Mouse (Mus musculus) spleen, embryonic (tissue): ENCODE data around the gene Dnajb7.

Source experiments
- CTCF ChIA-PET: fragments of 350-600 bp; sonication (Branson Sonifier 250); formaldehyde crosslinking; loops from one replicate; lab custom pipeline; 2022; lab: Charles Lee

Dnajb7 gene

GRCm38 (mm10) chr15:81408199-81408598 is at the start of gene Dnajb7:
Gene Dnajb7, minus strand, starts transcription at chr15:81408299.
- CTCF ChIA-PET = no interaction called here

DNA sequence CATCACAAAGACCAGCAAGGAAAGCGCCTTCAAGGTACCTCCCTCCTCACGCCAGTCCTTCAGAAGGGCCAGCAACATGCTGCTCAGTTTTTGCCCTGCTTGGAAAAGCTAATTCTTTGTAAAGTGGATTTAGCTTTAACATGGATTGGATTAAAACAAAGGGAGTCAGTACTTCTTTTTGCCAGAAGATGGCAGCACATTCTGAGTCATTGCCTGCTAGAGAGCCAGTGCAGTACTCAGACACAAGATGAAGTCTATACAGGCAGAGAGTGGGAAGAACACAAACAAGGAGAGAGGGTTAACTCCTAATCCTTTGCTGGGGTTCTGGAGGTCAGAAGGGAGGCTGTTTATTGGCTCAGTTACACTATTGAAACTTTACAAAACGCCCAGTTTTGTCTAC is 40.4 kb upstream of the Dnajb7 start:
- CTCF ChIA-PET = interaction anchor here (1.3 kb wide), 1 partner anchor 18 kb away, joined by 12 read pairs; the partner anchor contains the start of gene Rbx1

GRCm38 (mm10) chr15:81439236-81439635 is 31.1 kb upstream of the Dnajb7 start:
- CTCF ChIA-PET = no interaction called here

DNA sequence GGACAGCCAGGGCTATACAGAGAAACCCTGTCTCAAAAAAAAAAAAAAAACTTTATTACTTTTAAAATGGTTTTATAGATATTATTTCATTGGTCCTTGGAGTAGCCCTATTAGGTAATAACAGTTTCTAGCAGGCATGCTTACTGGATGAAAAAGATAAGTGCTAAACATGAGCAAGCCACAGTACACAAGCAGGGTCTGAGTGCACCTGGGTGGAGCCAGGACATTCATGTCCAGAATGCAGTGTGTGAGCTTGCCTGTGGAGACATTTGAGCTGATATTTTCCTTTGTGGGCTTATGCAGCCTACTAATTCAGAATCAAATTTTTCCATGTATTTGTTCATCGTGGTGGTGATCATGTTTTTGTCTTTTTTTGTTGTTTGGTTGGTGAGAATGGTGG is 30.2 kb upstream of the Dnajb7 start:
- CTCF ChIA-PET = interaction anchor here (0.7 kb wide), 1 partner anchor 1052 kb away, joined by 3 read pairs; no protein-coding TSS in a partner anchor

GRCm38 (mm10) chr15:81431195-81431594 is 23.1 kb upstream of the Dnajb7 start:
- CTCF ChIA-PET = interaction anchor here (1.1 kb wide), 1 partner anchor 10 kb away, joined by 3 read pairs; no protein-coding TSS in a partner anchor

- CTCF ChIA-PET = interaction anchor here (0.6 to 0.7 kb wide), 2 partner anchors 221 to 284 kb away, joined by 4 to 6 read pairs; no protein-coding TSS in a partner anchor
Observed at GRCm38 (mm10) chr15:81427947-81428346, 19.8 kb upstream of the Dnajb7 start.

DNA sequence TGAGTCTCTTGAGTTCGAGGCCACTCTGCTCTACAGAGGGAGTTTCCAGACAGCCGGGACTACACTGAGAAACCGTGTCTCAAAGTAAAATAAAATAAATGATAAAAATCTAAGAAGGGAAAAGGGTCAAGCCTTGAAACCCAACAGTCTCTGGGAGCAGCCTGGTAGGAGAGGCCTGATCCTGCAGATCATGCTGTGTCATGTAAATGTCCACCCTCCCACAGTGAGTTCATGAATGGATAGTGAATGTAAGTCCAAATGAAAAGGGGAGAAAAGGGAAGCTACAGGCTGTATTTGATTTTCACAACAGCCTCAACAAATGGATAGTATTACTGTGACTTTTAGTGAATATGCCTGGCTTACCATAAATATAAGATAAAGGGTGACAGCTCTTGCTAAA is 17.2 kb upstream of the Dnajb7 start:
- CTCF ChIA-PET = interaction anchor here (0.6 kb wide), 1 partner anchor 188 kb away, joined by 5 read pairs; no protein-coding TSS in a partner anchor

DNA sequence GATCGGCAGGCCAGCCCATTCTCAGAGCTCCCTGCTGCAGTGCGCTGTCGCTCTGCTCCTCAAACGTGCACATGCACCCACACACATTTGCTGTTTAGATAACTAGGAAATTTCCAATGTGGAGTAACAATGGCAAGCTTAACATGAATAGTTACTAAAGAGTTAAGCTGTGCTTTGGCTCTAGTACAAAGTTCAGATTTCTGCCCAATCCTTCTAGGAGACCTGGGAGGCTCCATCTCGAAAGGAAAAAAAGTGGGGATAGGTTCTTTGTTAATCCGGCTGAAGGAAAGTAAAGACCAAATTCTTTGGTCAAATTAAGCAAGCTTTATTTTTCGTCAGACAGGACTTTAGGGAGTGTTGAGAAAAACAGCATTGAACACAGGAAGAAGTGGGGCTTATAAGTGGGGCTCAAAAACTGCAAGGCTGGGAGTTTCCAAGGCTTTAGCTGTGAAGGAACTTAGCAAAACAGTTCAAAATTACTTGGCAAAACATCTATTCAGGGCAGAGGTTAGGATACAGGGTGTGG is 14.1 kb upstream of the Dnajb7 start:
- CTCF ChIA-PET = interaction anchor here (0.6 kb wide), 1 partner anchor 22 kb away, joined by 6 read pairs; no protein-coding TSS in a partner anchor

GRCm38 (mm10) chr15:81421454-81421853 is 13.4 kb upstream of the Dnajb7 start:
- CTCF ChIA-PET = interaction anchor here (0.6 kb wide), 1 partner anchor 21 kb away, joined by 6 read pairs; no protein-coding TSS in a partner anchor

GRCm38 (mm10) chr15:81418065-81418464 is 10.0 kb upstream of the Dnajb7 start:
- CTCF ChIA-PET = no interaction called here

DNA sequence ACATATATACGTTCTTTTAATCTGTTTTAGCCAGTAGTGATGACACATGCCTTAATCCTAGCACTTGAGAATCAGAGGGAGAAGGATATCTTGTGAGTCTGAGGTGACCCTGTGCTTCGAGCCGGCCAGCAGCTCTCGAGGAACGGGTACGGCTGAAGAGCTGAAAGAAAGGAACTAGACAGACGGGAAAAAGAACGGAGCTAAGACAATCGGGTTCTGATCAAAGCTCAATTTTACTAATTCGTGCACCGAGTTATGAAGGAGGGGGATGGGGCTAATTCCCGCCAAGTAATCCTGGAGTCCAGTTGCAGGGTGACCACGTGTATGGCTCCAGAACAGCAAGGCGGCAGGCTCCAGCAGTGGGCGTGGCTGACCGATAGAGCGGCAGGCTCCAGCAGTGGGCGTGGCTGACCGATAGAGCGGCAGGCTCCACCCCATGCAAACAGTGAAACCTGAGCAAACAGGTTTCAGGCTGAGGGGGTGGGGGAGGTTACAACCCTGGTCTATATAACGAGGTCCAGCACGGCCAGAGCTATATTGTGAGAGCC is 8.7 kb upstream of the Dnajb7 start:
- CTCF ChIA-PET = interaction anchor here (0.7 to 1.0 kb wide), 2 partner anchors 22 to 517 kb away, joined by 3 read pairs; no protein-coding TSS in a partner anchor

- CTCF ChIA-PET = no interaction called here
Observed at GRCm38 (mm10) chr15:81405008-81405407, 3.1 kb downstream of the Dnajb7 start.

DNA sequence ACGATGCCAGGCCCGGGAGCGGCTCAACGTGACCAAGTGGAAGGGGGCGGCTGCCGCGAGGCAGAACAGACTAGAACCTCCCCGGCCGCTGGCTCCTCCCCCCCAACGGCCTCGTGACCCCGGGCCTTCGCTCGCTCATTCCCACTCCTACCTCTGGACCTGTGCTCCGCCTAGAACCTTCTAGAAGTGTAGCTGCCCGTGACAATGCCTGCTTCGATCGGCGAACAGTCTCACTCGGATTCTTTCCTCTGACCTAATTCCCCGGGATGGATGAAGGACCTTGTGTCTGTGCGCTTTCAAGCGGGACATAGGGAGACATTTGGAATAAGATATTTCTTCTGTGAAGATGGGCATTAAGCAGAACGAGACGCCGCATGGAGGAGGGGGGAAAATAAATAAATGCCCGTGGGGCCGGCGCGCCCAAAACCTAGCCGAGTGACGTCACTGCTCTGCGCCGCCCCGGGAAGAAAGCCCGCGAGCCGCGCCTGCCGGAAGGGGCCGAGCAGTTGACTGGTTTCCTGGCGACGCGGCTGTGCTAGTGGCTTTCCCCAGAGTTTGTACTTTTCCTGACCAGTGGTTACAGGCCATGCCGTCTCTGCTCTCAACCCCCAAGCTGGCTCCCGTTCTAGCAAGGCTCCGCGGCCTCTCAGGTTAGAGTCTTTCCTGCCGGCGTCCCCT is 8.3 kb downstream of the Dnajb7 start, which contains the start of the genes St13 and Xpnpep3:
TSS of gene St13 (minus strand) at position 440 of the 678 bp plus-strand sequence.
TSS of gene Xpnpep3 (plus strand) at position 501 of the 678 bp plus-strand sequence.
- CTCF ChIA-PET = interaction anchor here (0.5 to 0.6 kb wide), 3 partner anchors 22 to 1305 kb away, joined by 3 to 6 read pairs (median 4); no protein-coding TSS in a partner anchor

DNA sequence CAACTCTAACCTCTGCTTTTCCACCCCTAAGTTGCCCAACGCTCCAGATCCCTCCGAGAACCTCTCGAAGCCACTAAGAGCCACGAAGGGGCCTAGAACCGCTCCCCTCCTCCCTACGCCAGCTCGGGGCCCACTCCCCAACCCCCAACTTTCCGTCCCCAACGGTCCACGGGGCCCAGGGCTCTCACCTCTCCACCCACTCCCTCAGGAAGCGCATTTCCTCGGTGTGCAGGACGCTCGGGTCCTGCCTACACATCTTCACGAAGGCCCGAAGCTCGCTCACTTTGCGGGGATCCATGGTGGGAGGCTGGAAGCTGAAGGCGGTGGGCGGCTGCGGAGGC is 8.8 kb downstream of the Dnajb7 start:
- CTCF ChIA-PET = interaction anchor here (0.6 kb wide), 1 partner anchor 1305 kb away, joined by 4 read pairs; no protein-coding TSS in a partner anchor

DNA sequence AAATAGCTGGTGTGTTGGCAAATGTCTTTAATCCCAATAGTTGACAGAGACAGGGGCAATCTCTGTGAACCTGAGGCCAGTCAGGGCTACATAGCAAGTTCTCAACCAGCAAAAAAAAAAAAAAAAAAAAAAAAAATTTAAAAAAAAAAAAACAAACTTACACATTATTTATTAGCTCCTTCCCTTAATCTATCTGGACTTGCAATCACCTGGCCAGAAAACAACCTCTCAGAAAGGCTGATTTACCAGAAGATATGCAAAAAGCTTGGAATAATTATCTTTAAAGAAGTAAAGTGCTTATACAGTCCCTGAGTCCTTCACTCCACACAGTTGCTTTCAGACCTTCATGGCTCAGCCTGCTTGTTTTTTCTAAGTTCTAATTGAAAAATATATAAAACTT is 9.9 kb downstream of the Dnajb7 start:
- CTCF ChIA-PET = interaction anchor here (0.5 to 0.7 kb wide), 4 partner anchors 343 to 1596 kb away, joined by 3 to 7 read pairs (median 5); no protein-coding TSS in a partner anchor

DNA sequence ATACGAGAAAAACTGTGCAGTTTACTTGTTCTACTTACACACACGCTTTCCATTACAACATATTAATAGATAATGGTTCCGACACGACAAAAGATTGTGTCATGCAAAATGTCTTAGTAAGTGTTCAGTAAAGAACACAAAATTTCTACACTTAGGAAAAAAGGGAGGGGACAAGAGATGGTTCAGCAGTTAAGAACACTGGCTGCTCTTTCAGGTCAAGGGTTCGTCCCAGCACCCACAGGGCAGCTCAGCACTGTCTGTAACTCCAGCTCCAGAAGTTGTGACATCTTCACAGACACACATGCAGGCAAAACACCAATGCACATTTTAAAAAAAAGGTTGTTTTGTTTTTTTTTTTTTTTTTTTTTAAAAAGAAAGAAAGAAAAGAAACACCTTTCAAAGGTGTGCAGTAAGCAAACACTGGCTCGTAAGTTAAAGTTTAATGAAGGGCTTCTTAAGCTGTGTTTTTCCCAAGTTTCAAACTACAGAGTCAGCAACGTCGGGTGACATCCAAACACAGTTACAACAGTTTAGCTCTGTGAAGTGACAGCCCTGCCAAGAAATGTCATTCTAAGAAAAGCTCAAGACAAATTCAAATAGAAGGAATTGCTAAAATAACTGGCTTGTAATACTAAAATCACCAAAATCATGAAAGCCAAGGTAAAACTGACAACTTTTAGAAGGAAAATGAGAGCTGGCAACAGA is 13.7 kb downstream of the Dnajb7 start:
- CTCF ChIA-PET = interaction anchor here (0.6 to 1.0 kb wide), 2 partner anchors 22 to 686 kb away, joined by 3 read pairs; no protein-coding TSS in a partner anchor

- CTCF ChIA-PET = no interaction called here
Observed at GRCm38 (mm10) chr15:81392997-81393396, 15.1 kb downstream of the Dnajb7 start.

DNA sequence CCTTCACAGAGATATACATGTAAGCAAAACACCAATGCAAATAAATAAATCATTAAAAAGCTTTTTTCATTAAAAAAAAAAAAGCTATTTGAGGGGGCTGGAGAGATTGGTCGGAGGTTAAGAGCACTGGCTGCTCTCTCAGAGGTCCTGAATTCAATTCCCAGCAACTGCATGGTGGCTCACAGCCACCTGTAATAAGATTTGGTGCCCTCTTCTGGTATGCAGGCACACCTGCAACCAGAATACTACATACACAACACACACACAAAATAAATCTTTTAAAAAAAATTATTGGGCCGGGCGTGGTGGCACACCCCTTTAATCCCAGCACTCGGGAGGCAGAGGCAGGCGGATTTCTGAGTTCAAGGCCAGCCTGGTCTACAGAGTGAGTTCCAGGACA is 21.8 kb downstream of the Dnajb7 start:
- CTCF ChIA-PET = no interaction called here

DNA sequence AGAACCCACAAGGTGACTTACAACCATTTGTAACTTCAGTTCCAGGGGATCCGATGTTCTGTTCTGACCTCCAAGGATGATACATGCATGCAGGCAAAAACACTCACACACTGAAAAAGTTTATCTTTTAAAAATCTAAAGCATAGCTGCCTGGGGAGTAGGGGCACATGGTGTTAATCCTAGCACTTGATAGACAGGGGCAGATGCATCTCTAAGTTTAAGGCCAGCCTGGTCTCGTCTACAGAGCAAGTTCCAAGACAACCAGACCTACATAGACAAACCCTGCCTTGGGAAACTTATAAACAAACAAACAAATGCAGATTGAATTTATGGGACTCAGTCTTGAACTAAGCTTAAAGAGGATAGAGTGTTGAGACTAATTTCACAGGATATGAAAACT is 29.3 kb downstream of the Dnajb7 start:
- CTCF ChIA-PET = interaction anchor here (0.9 kb wide), 1 partner anchor 18 kb away, joined by 3 read pairs; no protein-coding TSS in a partner anchor

- CTCF ChIA-PET = no interaction called here
Observed at GRCm38 (mm10) chr15:81374621-81375020, 33.5 kb downstream of the Dnajb7 start.

- CTCF ChIA-PET = interaction anchor here (0.5 to 0.7 kb wide), 2 partner anchors 572 to 953 kb away, joined by 3 to 4 read pairs; no protein-coding TSS in a partner anchor
Observed at GRCm38 (mm10) chr15:81370356-81370755, 37.7 kb downstream of the Dnajb7 start.
